ENCODE assay signal across 10 mouse cellular contexts in genomic region chr9:120259805-120260204, GRCm38 (mm10). TPM values are rescaled to one million over a fixed set of nuclear protein-coding genes. Genes with fewer than 3 reads are reported as not detected.
DNase-seq lines count a peak whose midpoint lies in the region; ATAC-seq and TF ChIP-seq lines count a peak whose summit lies in the region.
"Had no signal": no experiment of that assay in that cellular context is flagged by ENCODE, and none has a peak within 500 bp of the region (broad histone marks: within the 10 kb centered on the region; RNA-seq: fewer than 3 reads in every experiment).

No protein-coding gene starts in this region.

- intact Hi-C loops in heart, postnatal 25 days (cut with DNase I), result no loop called here

- no peaks in the 10 kb centered on the region for H3K27me3 ChIP-seq in lung, embryonic 14.5 days (ENCODE audit: insufficient read depth, low read length)
- H3K27me3 ChIP-seq in midbrain, embryonic 10.5 days (ENCODE audit: low read depth, poor library complexity, severe bottlenecking), result no peaks in the 10 kb centered on the region
- H3K27me3 ChIP-seq: embryonic facial prominence, embryonic 12.5 days had no signal

- H3K4me2 ChIP-seq in lung, embryonic 14.5 days, result no peak overlapping the region
- H3K4me2 ChIP-seq: embryonic facial prominence, embryonic 12.5 days had no signal

- H3K9ac ChIP-seq in lung, embryonic 14.5 days, result no peak overlapping the region
- H3K9ac ChIP-seq: embryonic facial prominence, embryonic 12.5 days had no signal

- 50% methylated on average over 8 of the region's 8 CpGs for WGBS in lung, embryonic 14.5 days
- 90% methylated on average over 8 of the region's 8 CpGs for WGBS in midbrain, embryonic 10.5 days

- no peaks in the 10 kb centered on the region for H3K9me3 ChIP-seq in lung, embryonic 14.5 days (ENCODE audit: low read depth, low read length)
- H3K9me3 ChIP-seq in midbrain, embryonic 10.5 days (replicated peaks), result no peaks in the 10 kb centered on the region
- H3K9me3 ChIP-seq: embryonic facial prominence, embryonic 12.5 days had no signal

- H3K4me1 ChIP-seq in lung, embryonic 14.5 days (ENCODE audit: insufficient read depth), result no peaks in the 10 kb centered on the region
- H3K4me1 ChIP-seq in midbrain, embryonic 10.5 days, result no peaks in the 10 kb centered on the region

- no peak for ATAC-seq in lung, embryonic 14.5 days (ENCODE audit: insufficient read depth)
- ATAC-seq in megakaryocyte, adult 5-6 weeks (ENCODE audit: poor library complexity, severe bottlenecking), result peak; percentile 98

- peak; percentile 35 to 54 for DNase-seq in cerebellum, postnatal 14 days
- DNase-seq in cerebellum, postnatal 36 days, result no peak
- DNase-seq in lung, embryonic 14.5 days, result peak; percentile 61
- no peak for DNase-seq in lung, postnatal 14 days
- DNase-seq in heart, postnatal 25 days (ENCODE audit: low spot score), result peak; percentile 7
- DNase-seq in adrenal gland, postnatal 4 days (ENCODE audit: low spot score in 2 of 2), result no peak
- DNase-seq in midbrain, embryonic 10.5 days (ENCODE audit: low spot score), result no peak

- H3K27ac ChIP-seq in lung, embryonic 14.5 days (ENCODE audit: low read depth), result no peak overlapping the region
- no peak overlapping the region for H3K27ac ChIP-seq in midbrain, embryonic 10.5 days (replicated peaks)
- H3K27ac ChIP-seq: embryonic facial prominence, embryonic 12.5 days had no signal

- H3K36me3 ChIP-seq in lung, embryonic 14.5 days (ENCODE audit: insufficient read depth), result no peaks in the 10 kb centered on the region
- no peaks in the 10 kb centered on the region for H3K36me3 ChIP-seq in midbrain, embryonic 10.5 days
- H3K36me3 ChIP-seq: embryonic facial prominence, embryonic 12.5 days had no signal

- H3K4me3 ChIP-seq in lung, embryonic 14.5 days (ENCODE audit: low read depth, low read length), result no peak overlapping the region
- no peak overlapping the region for H3K4me3 ChIP-seq in midbrain, embryonic 10.5 days
- H3K4me3 ChIP-seq: embryonic facial prominence, embryonic 12.5 days; myocyte had no signal

- no peak for TF ChIP-seq CTCF in lung, embryonic 14.5 days (IDR thresholded peaks at IDR 0.05; ENCODE audit: low read depth)

RNA-seq across cellular contexts. Expression of gene Myrip, which starts 41.5 kb away (rescaled TPM):
- polyA plus RNA-seq in lung, embryonic 14.5 days (2014; fragmentation: Nextera tagmentation; extraction: Ambion mirVana), result 0.09 and 0.18 TPM in 2 replicates
- total RNA-seq in heart, postnatal 25 days (2021), result 1 to 10 TPM; 4.5 to 4.8 TPM
- total RNA-seq in megakaryocyte, adult 5-6 weeks (2015), result 0.46 TPM in 1 of 2 replicates, not detected in the other
- not detected in 2 replicates for total RNA-seq in megakaryocyte, adult 5-6 weeks (2017)
- 10 to 100 TPM; 16.8 to 17.3 TPM for total RNA-seq in adrenal gland, postnatal 4 days (2021)
- polyA plus RNA-seq in midbrain, embryonic 10.5 days (2016; fragmentation: Nextera tagmentation; extraction: Ambion mirVana), result 0.43 and 0.79 TPM in 2 replicates

Comparison
In these comparisons a context has a peak if more than half of its experiments do, and no peak if none do; other contexts are left out.
1. DNase-seq: peak in cerebellum, postnatal 14 days (2 of 2), lung, embryonic 14.5 days (single experiment) and heart, postnatal 25 days (single experiment); none in cerebellum, postnatal 36 days (0 of 2), lung, postnatal 14 days (single experiment), adrenal gland, postnatal 4 days (0 of 2) and midbrain, embryonic 10.5 days (single experiment).